Mouse (Mus musculus): Measurements from ENCODE around the gene Usp29.
"Not testable (repeated sequence)": the region's sequence is repeated elsewhere in the genome, so short reads cannot be mapped to it uniquely, and the experiment has no call there.

The Usp29 gene

DNA sequence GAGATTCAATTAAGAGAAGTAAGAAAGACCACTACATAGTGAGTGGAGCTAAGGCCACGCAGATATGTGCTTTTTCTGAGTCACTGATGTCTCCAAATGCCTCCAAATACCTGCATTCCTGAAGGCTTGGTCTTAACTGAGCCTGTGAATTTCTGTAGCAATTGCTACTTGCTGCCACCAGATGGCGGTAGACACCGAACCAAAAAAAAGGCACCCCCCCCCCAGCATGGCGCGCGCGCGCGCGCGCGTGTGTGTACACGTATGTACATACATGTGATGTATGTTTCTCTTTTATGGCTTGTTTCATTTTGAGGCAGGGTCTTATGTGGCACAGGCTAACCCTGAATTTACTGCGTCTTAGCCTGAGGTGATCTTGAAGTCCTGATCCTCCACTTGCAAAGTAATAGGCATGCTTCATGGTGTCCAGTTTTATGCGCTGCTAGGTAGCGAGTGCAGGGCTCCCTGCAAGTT, 210.4 kb downstream of the Usp29 start:
- no peak for DNase-seq

DNA sequence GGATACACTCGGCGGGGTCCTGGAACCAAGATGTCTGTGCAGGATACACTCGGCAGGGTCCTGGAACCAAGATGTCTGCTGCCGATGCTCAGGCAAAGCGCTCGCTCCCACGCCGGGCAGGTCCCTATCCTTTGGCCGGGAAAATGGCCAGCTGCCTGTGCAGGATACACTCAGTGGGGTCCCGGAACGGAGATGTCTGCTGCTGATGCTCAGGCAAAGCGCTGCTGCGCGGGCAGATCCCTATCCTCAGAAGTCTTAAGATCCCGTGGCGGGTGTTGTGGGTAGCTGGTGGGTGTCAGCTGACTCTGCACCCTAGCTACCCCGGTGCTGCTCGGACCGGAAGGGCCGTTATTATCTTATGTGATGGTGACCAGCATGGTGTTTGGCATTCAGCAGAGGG, 217.7 kb downstream of the Usp29 start:
- DNase-seq = peak; percentile 67

DNA sequence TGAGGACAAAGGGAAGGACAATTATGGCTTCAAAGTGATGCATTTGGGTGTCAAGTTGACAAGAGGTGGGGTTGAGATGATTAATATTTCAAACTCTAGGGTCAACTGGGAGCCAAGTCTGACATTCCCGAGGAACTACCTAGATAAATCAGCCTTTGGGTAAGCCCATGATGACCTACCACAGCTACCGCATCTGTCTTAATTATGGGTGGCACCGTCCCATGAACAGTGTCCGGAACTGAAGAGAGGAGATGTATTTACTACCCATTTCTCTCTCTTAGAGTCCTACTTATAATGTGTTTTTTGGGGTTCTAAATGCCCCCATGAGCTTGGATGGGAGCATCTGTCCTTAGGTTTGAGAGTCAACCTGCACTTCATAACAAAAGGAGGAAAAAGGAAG, 226.2 kb downstream of the Usp29 start:
- no peak for DNase-seq

DNA sequence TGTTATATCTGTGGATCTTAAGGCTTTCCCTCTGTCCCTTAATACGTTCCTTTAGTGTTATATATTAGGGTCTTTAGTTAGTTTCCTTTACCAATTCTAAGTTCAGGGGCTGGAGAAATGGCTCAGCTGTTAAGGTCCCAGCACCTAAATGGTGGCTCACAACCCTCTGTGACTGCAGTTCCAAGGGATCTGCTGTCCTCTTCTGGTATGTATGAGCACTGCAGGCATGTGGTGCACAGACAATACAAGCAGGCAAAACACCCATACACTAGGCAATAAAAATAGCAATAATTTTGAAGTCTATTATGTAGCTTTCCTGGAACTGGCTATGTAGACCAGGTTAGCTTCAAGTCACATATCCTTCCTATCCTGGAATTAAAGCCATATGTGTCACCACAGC, 228.2 kb downstream of the Usp29 start:
- no peak for DNase-seq

DNA sequence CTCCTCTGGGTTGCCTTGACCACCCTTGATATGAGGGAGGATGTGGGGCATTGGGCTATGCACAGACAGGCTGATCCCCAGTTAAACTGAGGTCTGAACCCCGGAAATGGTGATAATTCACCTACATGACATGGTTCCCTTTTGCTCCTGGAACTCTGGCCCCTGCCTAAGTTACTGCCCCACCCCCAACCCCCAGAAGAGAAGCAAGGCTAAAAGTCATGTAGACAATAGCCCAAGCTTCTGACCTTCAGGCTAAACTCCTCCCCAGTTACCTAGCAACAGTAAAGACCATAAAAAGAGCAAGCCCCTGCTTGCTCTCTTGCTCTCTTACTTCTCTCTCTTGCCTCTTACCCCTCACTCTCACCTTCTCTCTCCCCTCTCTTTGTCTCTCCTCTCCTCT, 243.2 kb downstream of the Usp29 start:
- no peak for DNase-seq

DNA sequence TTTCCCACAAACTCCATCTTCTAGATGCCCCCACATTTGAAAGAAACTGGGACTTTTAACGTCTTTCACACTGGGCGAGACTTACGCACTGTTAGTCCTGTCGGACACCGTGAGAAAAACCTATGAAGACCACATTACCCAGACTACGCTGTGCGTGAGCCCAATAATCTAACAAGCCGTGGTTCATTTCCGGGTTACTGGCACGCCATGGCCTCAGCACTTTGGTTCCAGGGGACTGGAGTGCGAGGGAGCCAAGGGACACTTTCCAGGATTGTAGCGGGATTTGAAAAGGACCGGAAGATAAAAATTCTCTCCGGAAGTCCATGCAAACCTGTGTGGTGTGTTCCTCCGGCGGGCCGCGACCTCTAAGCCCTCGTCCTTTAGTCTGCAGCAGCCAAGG, 246.5 kb downstream of the Usp29 start:
- DNase-seq = no peak

DNA sequence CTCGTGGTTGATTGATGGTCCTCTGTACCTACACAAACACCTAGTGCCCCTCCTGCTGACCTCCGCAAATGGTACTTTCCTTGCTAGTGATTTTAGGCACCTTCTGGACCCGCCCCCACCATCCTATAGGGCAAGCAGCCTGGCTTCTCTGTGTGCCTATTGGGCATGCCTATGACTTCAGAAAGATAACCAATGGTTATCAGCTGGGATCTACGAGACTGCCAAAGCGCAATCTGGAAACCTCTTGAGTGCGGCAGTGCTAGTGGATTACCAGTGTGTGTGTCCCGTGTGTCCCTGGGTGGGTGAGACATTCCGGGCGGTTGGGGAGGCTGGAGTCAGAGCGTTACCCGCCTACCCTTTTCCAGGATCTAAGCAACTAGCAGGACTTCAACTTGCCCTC, 264.9 kb downstream of the Usp29 start, which contains the start of gene Aurkc:
Gene Aurkc, plus strand, starts transcription at position 50 of the 400 bp plus-strand sequence.
- not testable (repeated sequence) for DNase-seq

DNA sequence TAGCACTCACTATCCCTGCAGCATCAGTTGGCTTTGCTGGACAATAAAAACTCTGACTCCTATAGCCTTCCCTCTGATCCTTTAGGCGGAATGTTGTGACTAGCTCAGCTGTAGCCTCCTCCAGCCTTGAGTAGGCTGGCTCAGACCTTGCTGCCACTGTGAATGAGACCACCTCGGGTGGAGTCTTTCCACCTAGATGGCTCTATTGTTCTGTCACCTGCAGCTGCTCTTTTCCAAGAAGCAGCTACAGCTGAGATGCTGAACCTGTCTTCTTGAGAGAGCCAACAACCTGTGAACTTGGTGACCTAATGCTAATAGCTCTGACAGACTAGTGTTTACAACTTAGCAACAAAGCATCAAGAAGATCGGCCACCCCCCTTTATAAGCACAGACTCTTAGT, 268.5 kb downstream of the Usp29 start:
- not testable (repeated sequence) for DNase-seq

DNA sequence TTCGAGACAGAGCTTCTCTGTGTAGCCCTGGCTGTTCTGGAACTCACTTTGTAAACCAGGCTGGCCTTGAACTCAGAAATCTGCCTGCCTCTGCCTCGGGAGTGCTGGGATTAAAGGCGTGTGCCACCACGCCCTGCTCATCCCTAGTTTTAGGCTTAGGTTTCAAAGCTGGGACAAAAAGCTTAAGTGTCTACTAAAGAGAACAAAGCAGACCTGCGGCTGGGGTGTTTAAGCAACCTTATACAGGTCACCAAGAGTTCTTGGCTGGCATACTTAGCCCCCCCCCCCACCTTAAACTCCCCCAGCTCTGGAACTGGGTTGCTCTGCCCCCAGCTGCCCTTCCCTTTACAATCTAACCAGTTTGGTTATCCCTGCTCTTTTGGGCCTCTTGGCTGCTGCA, 275.1 kb downstream of the Usp29 start:
- not testable (repeated sequence) for DNase-seq
